Mouse (Mus musculus) MEL (cell line): Measurements from ENCODE around the gene Fcrl5. TPM values are rescaled to one million over a fixed set of nuclear protein-coding genes. Genes with fewer than 3 reads are reported as not detected.

Experiments used
- DNase-seq: peaks from one replicate; pipeline ENCODE4 v3.0.0; 2011; ENCODE audit warnings: low read depth, low spot score
- H3K27ac ChIP-seq: 2 replicates; pipeline ENCODE4 v1.5.1; 2012; ENCODE audit warnings: low read depth, mild to moderate bottlenecking, control low read depth, low read length, moderate library complexity; ENCODE audit not compliant: control insufficient read depth
- H3K27me3 ChIP-seq, 2 experiments: fragments of 150-350 bp in 1 of 2; sonication (generic) in 1 of 2; 2 replicates each; pipeline ENCODE4 v1.6.1; 2012; ENCODE audit warnings: low read length in 2 of 2, mild to moderate bottlenecking in 2 of 2, improper control_type of control experiment in 1 of 2, moderate library complexity in 1 of 2; ENCODE audit not compliant: insufficient read depth in 2 of 2, control insufficient read depth in 1 of 2
- H3K36me3 ChIP-seq, 2 experiments: 2 replicates each; pipeline ENCODE4 v1.6.1; 2012 to 2014; ENCODE audit warnings: low read length in 2 of 2, improper control_type of control experiment in 1 of 2, inconsistent platforms in 1 of 2, mild to moderate bottlenecking in 1 of 2; ENCODE audit not compliant: insufficient read depth in 2 of 2, control insufficient read depth in 1 of 2
- H3K4me1 ChIP-seq, 2 experiments: fragments of 150-350 bp in 1 of 2; sonication (generic) in 1 of 2; 2 replicates each; pipeline ENCODE4 v1.6.1; 2012; ENCODE audit warnings: low read length in 2 of 2, improper control_type of control experiment in 1 of 2, mild to moderate bottlenecking in 1 of 2; ENCODE audit not compliant: insufficient read depth in 2 of 2, control insufficient read depth in 1 of 2
- H3K4me3 ChIP-seq, 2 experiments: fragments of 150-350 bp in 1 of 2; sonication (generic) in 1 of 2; 2 replicates each; pipeline ENCODE4 v1.5.1; 2012; ENCODE audit warnings: low read depth in 2 of 2, low read length in 2 of 2, mild to moderate bottlenecking in 2 of 2, moderate library complexity in 2 of 2, control low read depth in 1 of 2, improper control_type of control experiment in 1 of 2; ENCODE audit not compliant: control insufficient read depth in 1 of 2, insufficient read depth in 1 of 2
- H3K79me2 ChIP-seq: 2 replicates; pipeline ENCODE4 v1.6.1; 2012; ENCODE audit warnings: mild to moderate bottlenecking, low read length, moderate library complexity; ENCODE audit not compliant: control insufficient read depth, poor library complexity, insufficient read depth
- H3K9ac ChIP-seq: 2 replicates; pipeline ENCODE4 v1.6.1; 2012; ENCODE audit warnings: low read depth, mild to moderate bottlenecking, control low read depth, low read length, moderate library complexity; ENCODE audit not compliant: control insufficient read depth, poor library complexity, severe bottlenecking
- H3K9me3 ChIP-seq: fragments of 150-350 bp; sonication (generic); replicated peaks from 2 replicates; pipeline ENCODE4 v1.6.1; 2012; ENCODE audit warnings: mild to moderate bottlenecking, low read length, improper control_type of control experiment, moderate library complexity; ENCODE audit not compliant: insufficient read depth
- CHD1 ChIP-seq: IDR thresholded peaks from 2 replicates; pipeline ENCODE4 v1.6.1; 2012; ENCODE audit warnings: low read depth, mild to moderate bottlenecking, inconsistent platforms, low read length, improper control_type of control experiment
- CHD2 ChIP-seq: IDR thresholded peaks from 2 replicates; pipeline ENCODE4 v1.6.1; 2011; ENCODE audit warnings: low read length, improper control_type of control experiment
- CTCF ChIP-seq, 3 experiments: IDR thresholded peaks in 2 of 3; conservative IDR thresholded peaks in 1 of 3; 2 replicates each; pipeline ENCODE4 v1.5.1; 2011 to 2012; ENCODE audit warnings: low read length in 3 of 3, low read depth in 2 of 3, mild to moderate bottlenecking in 2 of 3, improper control_type of control experiment in 1 of 3, inconsistent platforms in 1 of 3, mixed read lengths in 1 of 3, moderate library complexity in 1 of 3; ENCODE audit not compliant: control insufficient read depth in 1 of 3, insufficient read depth in 1 of 3, poor library complexity in 1 of 3, severe bottlenecking in 1 of 3
- E2F4 ChIP-seq: IDR thresholded peaks from 2 replicates; pipeline ENCODE4 v1.6.1; 2011; ENCODE audit warnings: low read depth, low read length, improper control_type of control experiment, borderline replicate concordance
- ELF1 ChIP-seq: IDR thresholded peaks from 2 replicates; pipeline ENCODE4 v1.6.1; 2014; ENCODE audit warnings: low read depth, mild to moderate bottlenecking, inconsistent platforms, low read length, improper control_type of control experiment, moderate library complexity
- ETS1 ChIP-seq: IDR thresholded peaks from 2 replicates; pipeline ENCODE4 v1.6.1; 2012; ENCODE audit warnings: low read depth, mild to moderate bottlenecking, inconsistent platforms, low read length, improper control_type of control experiment, moderate library complexity
- GABPA ChIP-seq: IDR thresholded peaks from 2 replicates; pipeline ENCODE4 v1.6.1; 2012; ENCODE audit warnings: low read depth, mild to moderate bottlenecking, inconsistent platforms, low read length, improper control_type of control experiment, moderate library complexity
- JUND ChIP-seq: IDR thresholded peaks from 2 replicates; pipeline ENCODE4 v1.6.1; 2011; ENCODE audit warnings: low read depth, mild to moderate bottlenecking, improper control_type of control experiment, low read length
- KAT2A ChIP-seq: conservative IDR thresholded peaks from 2 replicates; pipeline ENCODE4 v1.6.1; 2012; ENCODE audit warnings: low read depth, low read length, improper control_type of control experiment, inconsistent platforms
- MAFK ChIP-seq: IDR thresholded peaks from 2 replicates; pipeline ENCODE4 v1.6.1; 2011; ENCODE audit warnings: low read depth, mild to moderate bottlenecking, low read length, improper control_type of control experiment, borderline replicate concordance
- MAZ ChIP-seq: IDR thresholded peaks from 2 replicates; pipeline ENCODE4 v1.6.1; 2012; ENCODE audit warnings: low read depth, mild to moderate bottlenecking, inconsistent platforms, low read length, improper control_type of control experiment
- MXI1 ChIP-seq: IDR thresholded peaks from 2 replicates; pipeline ENCODE4 v1.6.1; 2011; ENCODE audit warnings: mild to moderate bottlenecking, low read depth, low read length, improper control_type of control experiment
- MYC ChIP-seq: IDR thresholded peaks from 2 replicates; pipeline ENCODE4 v1.6.1; 2011; ENCODE audit warnings: low read depth, mild to moderate bottlenecking, low read length, improper control_type of control experiment, moderate library complexity
- NELFE ChIP-seq: IDR thresholded peaks from 2 replicates; pipeline ENCODE4 v1.6.1; 2011; ENCODE audit warnings: low read depth, low read length, improper control_type of control experiment
- POLR2A ChIP-seq, 2 experiments: IDR thresholded peaks; 2 replicates each; pipeline ENCODE4 v1.6.1; 2011 to 2012; ENCODE audit warnings: low read length in 2 of 2, mild to moderate bottlenecking in 2 of 2, control low read depth in 1 of 2, improper control_type of control experiment in 1 of 2, low read depth in 1 of 2, moderate library complexity in 1 of 2; ENCODE audit not compliant: control insufficient read depth in 1 of 2, insufficient read depth in 1 of 2, poor library complexity in 1 of 2
- POLR2AphosphoS2 ChIP-seq: IDR thresholded peaks from 2 replicates; pipeline ENCODE4 v1.6.1; 2011; ENCODE audit warnings: low read length, improper control_type of control experiment
- POLR2AphosphoS5 ChIP-seq: IDR thresholded peaks from 2 replicates; pipeline ENCODE4 v1.6.1; 2012; ENCODE audit warnings: low read depth, borderline replicate concordance, mild to moderate bottlenecking, inconsistent platforms, low read length, moderate library complexity, mixed read lengths
- SIN3A ChIP-seq: IDR thresholded peaks from 2 replicates; pipeline ENCODE4 v1.6.1; 2012; ENCODE audit warnings: low read length, improper control_type of control experiment, inconsistent platforms
- SMC3 ChIP-seq: IDR thresholded peaks from 2 replicates; pipeline ENCODE4 v1.6.1; 2011; ENCODE audit warnings: low read depth, low read length, improper control_type of control experiment
- TAL1 ChIP-seq: IDR thresholded peaks from 2 replicates; pipeline ENCODE4 v1.6.1; 2012; ENCODE audit warnings: mild to moderate bottlenecking, inconsistent platforms, low read length, moderate library complexity, mixed read lengths
- TBP ChIP-seq: IDR thresholded peaks from 2 replicates; pipeline ENCODE4 v1.8.0; 2011; ENCODE audit warnings: low read depth, low read length, improper control_type of control experiment
- TCF12 ChIP-seq: IDR thresholded peaks from 2 replicates; pipeline ENCODE4 v1.6.1; 2014; ENCODE audit warnings: low read depth, mild to moderate bottlenecking, inconsistent platforms, low read length, improper control_type of control experiment, moderate library complexity
- UBTF ChIP-seq: IDR thresholded peaks from 2 replicates; pipeline ENCODE4 v1.6.1; 2012; ENCODE audit warnings: low read depth, mild to moderate bottlenecking, inconsistent platforms, low read length, improper control_type of control experiment, moderate library complexity, borderline replicate concordance; ENCODE audit not compliant: insufficient read depth
- USF1 ChIP-seq: IDR thresholded peaks from 2 replicates; pipeline ENCODE4 v1.6.1; 2014; ENCODE audit warnings: low read depth, mild to moderate bottlenecking, inconsistent platforms, low read length, improper control_type of control experiment, moderate library complexity
- ZC3H11A ChIP-seq: IDR thresholded peaks from 2 replicates; pipeline ENCODE4 v1.6.1; 2012; ENCODE audit warnings: low read depth, mild to moderate bottlenecking, inconsistent platforms, low read length, improper control_type of control experiment
- ZKSCAN1 ChIP-seq: IDR thresholded peaks from 2 replicates; pipeline ENCODE4 v1.6.1; 2012; ENCODE audit warnings: low read depth, mild to moderate bottlenecking, inconsistent platforms, low read length, improper control_type of control experiment, moderate library complexity
- ZNF384 ChIP-seq: IDR thresholded peaks from 2 replicates; pipeline ENCODE4 v1.6.1; 2012; ENCODE audit warnings: low read depth, mild to moderate bottlenecking, inconsistent platforms, low read length, improper control_type of control experiment
- polyA plus RNA-seq, 2 experiments: library from polyadenylated mRNA; stranded (reverse) in 1 of 2; unstranded in 1 of 2; fragments of >175 nt in 1 of 2; fragments of >200 nt in 1 of 2; gene quantifications; 2 replicates each; pipeline versions ENCODE4 v1.2.1 to v1.2.4; 2012; ENCODE audit warnings: low replicate concordance in 2 of 2, low read depth in 1 of 2; ENCODE audit not compliant: insufficient read length in 2 of 2, insufficient read depth in 1 of 2, missing spikeins in 1 of 2
- total RNA-seq: library from RNA; depleted of rRNA; stranded (reverse); fragments of 300-350 nt; gene quantifications from 2 replicates; pipeline ENCODE4 v1.2.3, GENCODE M21; 2012

Fcrl5 gene
- total and polyA plus RNA-seq, 3 experiments = 0.03 TPM; not detected in 2

GRCm38 (mm10) chr3:87501151-87501550, 65.6 kb downstream of the Fcrl5 start:
- Histone ChIP-seq H3K79me2 (no peaks in the 10 kb centered on the region), H3K4me1 (peaks cover 2 to 18% of the 10 kb centered on the region in 2 experiments; a peak in 2 of 4 replicates), H3K4me3 (peak overlapping the region in 1 of 2 experiments; percentile 50; a peak in 3 of 4 replicates), H3K9me3 (no peaks in the 10 kb centered on the region), H3K27ac (peak overlapping the region; percentile 32), H3K9ac (peak overlapping the region; percentile 72), H3K27me3 (no peaks in the 10 kb centered on the region), H3K36me3 (peaks cover 0 to 6% of the 10 kb centered on the region in 2 experiments; a peak in 1 of 4 replicates)
- TF ChIP-seq CHD2 (no peak), SIN3A (0 out of 2 replicates have a peak, but pooled peaks have one; percentile 8)
- DNase-seq = peak; percentile 60

GRCm38 (mm10) chr3:87502771-87503170, 67.2 kb downstream of the Fcrl5 start:
- H3K27ac ChIP-seq = no peak overlapping the region
- H3K4me3 ChIP-seq = no peak overlapping the region
- peaks cover 0 to 6% of the 10 kb centered on the region in 2 experiments; a peak in 1 of 4 replicates for H3K36me3 ChIP-seq
- H3K9me3 ChIP-seq = no peaks in the 10 kb centered on the region
- no peaks in the 10 kb centered on the region for H3K79me2 ChIP-seq
- TF ChIP-seq TBP (no peak), POLR2AphosphoS5 (no peak), MYC (no peak), ZC3H11A (no peak), CHD2 (no peak), MAFK (no peak), ETS1 (no peak), MAZ (no peak), UBTF (no peak), NELFE (no peak), POLR2AphosphoS2 (no peak), JUND (no peak)
- no peak for DNase-seq
- no peaks in the 10 kb centered on the region for H3K27me3 ChIP-seq
- peaks cover 2 to 18% of the 10 kb centered on the region in 2 experiments; a peak in 2 of 4 replicates for H3K4me1 ChIP-seq
- no peak overlapping the region for H3K9ac ChIP-seq

GRCm38 (mm10) chr3:87504330-87504729, 68.8 kb downstream of the Fcrl5 start:
- H3K36me3 ChIP-seq = peaks cover 0 to 5% of the 10 kb centered on the region in 2 experiments; a peak in 1 of 4 replicates
- no peaks in the 10 kb centered on the region for H3K9me3 ChIP-seq
- no peaks in the 10 kb centered on the region for H3K79me2 ChIP-seq
- no peak overlapping the region for H3K9ac ChIP-seq
- H3K27me3 ChIP-seq = no peaks in the 10 kb centered on the region
- peaks cover 0 to 15% of the 10 kb centered on the region in 2 experiments; a peak in 2 of 4 replicates for H3K4me1 ChIP-seq
- no peak overlapping the region for H3K27ac ChIP-seq
- DNase-seq = peak; percentile 67
- no peak overlapping the region for H3K4me3 ChIP-seq
- no peak for TF ChIP-seq CHD2
- TF ChIP-seq TAL1 = no peak
- TF ChIP-seq E2F4 = no peak
- TF ChIP-seq POLR2A (IDR thresholded peaks at IDR 0.05; ENCODE audit: control insufficient read depth in 1 of 2, insufficient read depth in 1 of 2, low read depth in 1 of 2, low read length in 2 of 2, poor library complexity in 1 of 2) = no peak
- no peak for TF ChIP-seq TCF12
- no peak for TF ChIP-seq USF1
- no peak for TF ChIP-seq CHD1
- no peak for TF ChIP-seq ZNF384
- TF ChIP-seq ZKSCAN1 = no peak
- TF ChIP-seq POLR2AphosphoS5 = no peak
- no peak for TF ChIP-seq POLR2AphosphoS2
- no peak for TF ChIP-seq NELFE
- peak; percentile 69 for TF ChIP-seq ZC3H11A
- TF ChIP-seq KAT2A = no peak
- TF ChIP-seq MXI1 = no peak
- TF ChIP-seq GABPA = no peak
- no peak for TF ChIP-seq ELF1
- TF ChIP-seq SMC3 = peak; percentile 95
- peak; percentile 70 to 82 (median 76) for TF ChIP-seq CTCF (IDR thresholded peaks at IDR 0.05 in 2 of 3, conservative IDR thresholded peaks at IDR 0.05 in 1 of 3; ENCODE audit: control insufficient read depth in 1 of 3, insufficient read depth in 1 of 3, low read depth in 2 of 3, low read length in 3 of 3, poor library complexity in 1 of 3, severe bottlenecking in 1 of 3)
